Mouse (Mus musculus): ENCODE data around the gene Nr1h5. TPM values are rescaled to one million over a fixed set of nuclear protein-coding genes. Genes with fewer than 3 reads are reported as not detected.

Nr1h5 gene
- total and polyA plus RNA-seq, 3 experiments, result 0.03 TPM; not detected in 2

- H3K79me2 ChIP-seq (ENCODE audit: control insufficient read depth, insufficient read depth, low read length, poor library complexity), result no peaks in the 10 kb centered on the region; the same call in 1 of the 2 replicates
- no peak overlapping the region for H3K9ac ChIP-seq (ENCODE audit: control insufficient read depth, low read depth, low read length, poor library complexity, severe bottlenecking)
- TF ChIP-seq MYB (IDR thresholded peaks at IDR 0.05; ENCODE audit: low read depth, low read length) (no peak), MAFK (IDR thresholded peaks at IDR 0.05; ENCODE audit: borderline replicate concordance, low read depth, low read length) (no peak), JUND (IDR thresholded peaks at IDR 0.05; ENCODE audit: low read depth, low read length) (no peak), POLR2AphosphoS5 (IDR thresholded peaks at IDR 0.05; ENCODE audit: borderline replicate concordance, low read depth, low read length) (no peak), CTCF (IDR thresholded peaks at IDR 0.05 in 2 of 3, conservative IDR thresholded peaks at IDR 0.05 in 1 of 3; ENCODE audit: control insufficient read depth in 1 of 3, insufficient read depth in 1 of 3, low read depth in 2 of 3, low read length in 3 of 3, poor library complexity in 1 of 3, severe bottlenecking in 1 of 3) (no peak), CHD2 (IDR thresholded peaks at IDR 0.05; ENCODE audit: low read length) (no peak), MAZ (IDR thresholded peaks at IDR 0.05; ENCODE audit: low read depth, low read length) (no peak), ZC3H11A (IDR thresholded peaks at IDR 0.05; ENCODE audit: low read depth, low read length) (no peak), TAL1 (IDR thresholded peaks at IDR 0.05; ENCODE audit: low read length) (no peak), TCF12 (IDR thresholded peaks at IDR 0.05; ENCODE audit: low read depth, low read length) (no peak), MEF2A (IDR thresholded peaks at IDR 0.05; ENCODE audit: extremely low read depth, insufficient replicate concordance, low read depth, low read length, poor library complexity, severe bottlenecking) (no peak), ZKSCAN1 (IDR thresholded peaks at IDR 0.05; ENCODE audit: low read depth, low read length) (no peak), GATA1 (IDR thresholded peaks at IDR 0.05; ENCODE audit: low read depth, low read length) (no peak), CHD1 (IDR thresholded peaks at IDR 0.05; ENCODE audit: low read depth, low read length) (no peak), USF2 (IDR thresholded peaks at IDR 0.05; ENCODE audit: borderline replicate concordance in 1 of 2, insufficient read depth in 1 of 2, low read depth in 1 of 2, low read length in 2 of 2) (no peak), MAX (IDR thresholded peaks at IDR 0.05; ENCODE audit: low read length) (no peak)
- H3K4me1 ChIP-seq (ENCODE audit: control insufficient read depth in 1 of 2, insufficient read depth in 2 of 2, low read length in 2 of 2), result peaks cover 0 to 4% of the 10 kb centered on the region in 2 experiments; a peak in 3 of 4 replicates
- no peak overlapping the region for H3K27ac ChIP-seq (ENCODE audit: control insufficient read depth, low read depth, low read length)
- H3K36me3 ChIP-seq (ENCODE audit: control insufficient read depth in 1 of 2, insufficient read depth in 2 of 2, low read length in 2 of 2), result 0 out of 4 replicates have a peak, but pooled peaks cover 0 to 4% of the 10 kb centered on the region in 2 experiments
- H3K4me3 ChIP-seq (ENCODE audit: control insufficient read depth in 1 of 2, insufficient read depth in 1 of 2, low read depth in 2 of 2, low read length in 2 of 2), result no peak overlapping the region
- DNase-seq (ENCODE audit: low read depth, low spot score), result no peak
- peaks cover 0 to 1% of the 10 kb centered on the region in 2 experiments; a peak in 2 of 4 replicates for H3K27me3 ChIP-seq (ENCODE audit: control insufficient read depth in 1 of 2, insufficient read depth in 2 of 2, low read length in 2 of 2)
- H3K9me3 ChIP-seq (replicated peaks; ENCODE audit: insufficient read depth, low read length), result no peaks in the 10 kb centered on the region
These were observed 27.1 kb upstream of the Nr1h5 start for GRCm38 (mm10) chr3:102991041-102991440.

DNA sequence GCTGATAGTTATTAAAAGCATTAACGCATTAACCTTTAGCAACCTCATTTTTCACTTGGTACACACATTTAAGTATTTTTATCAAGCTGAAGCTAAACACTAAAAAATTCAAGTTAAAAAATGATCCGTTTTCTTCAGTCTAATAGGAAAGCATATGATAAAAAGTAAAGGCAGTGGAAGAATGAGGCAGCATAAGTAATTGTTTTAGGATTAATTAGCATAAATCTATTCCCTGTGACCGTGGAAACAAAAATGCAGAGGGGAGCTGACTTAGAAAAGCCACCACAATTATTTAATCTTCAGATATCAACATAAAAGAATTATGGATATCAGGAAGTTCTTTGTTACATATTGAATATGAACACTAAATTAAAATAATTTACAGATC lies 16.4 kb upstream of the Nr1h5 start:
- H3K79me2 ChIP-seq (ENCODE audit: control insufficient read depth, insufficient read depth, low read length, poor library complexity), result no peaks in the 10 kb centered on the region
- H3K27ac ChIP-seq (ENCODE audit: control insufficient read depth, low read depth, low read length), result no peak overlapping the region
- no peak for TF ChIP-seq USF1 (IDR thresholded peaks at IDR 0.05; ENCODE audit: low read depth, low read length)
- no peak for TF ChIP-seq E2F4 (IDR thresholded peaks at IDR 0.05; ENCODE audit: borderline replicate concordance, low read depth, low read length)
- TF ChIP-seq KAT2A (conservative IDR thresholded peaks at IDR 0.05; ENCODE audit: low read depth, low read length), result no peak
- no peak for TF ChIP-seq POLR2AphosphoS5 (IDR thresholded peaks at IDR 0.05; ENCODE audit: borderline replicate concordance, low read depth, low read length)
- TF ChIP-seq MXI1 (IDR thresholded peaks at IDR 0.05; ENCODE audit: low read depth, low read length), result no peak
- no peak for TF ChIP-seq NELFE (IDR thresholded peaks at IDR 0.05; ENCODE audit: low read depth, low read length)
- no peak for TF ChIP-seq ETS1 (IDR thresholded peaks at IDR 0.05; ENCODE audit: low read depth, low read length)
- no peak for TF ChIP-seq ZC3H11A (IDR thresholded peaks at IDR 0.05; ENCODE audit: low read depth, low read length)
- no peak for TF ChIP-seq TAL1 (IDR thresholded peaks at IDR 0.05; ENCODE audit: low read length)
- TF ChIP-seq CHD1 (IDR thresholded peaks at IDR 0.05; ENCODE audit: low read depth, low read length), result no peak
- no peak for TF ChIP-seq MAX (IDR thresholded peaks at IDR 0.05; ENCODE audit: low read length)
- no peak for TF ChIP-seq UBTF (IDR thresholded peaks at IDR 0.05; ENCODE audit: borderline replicate concordance, insufficient read depth, low read depth, low read length)
- no peak for TF ChIP-seq MAFK (IDR thresholded peaks at IDR 0.05; ENCODE audit: borderline replicate concordance, low read depth, low read length)
- no peak for TF ChIP-seq MEF2A (IDR thresholded peaks at IDR 0.05; ENCODE audit: extremely low read depth, insufficient replicate concordance, low read depth, low read length, poor library complexity, severe bottlenecking)
- no peak for TF ChIP-seq ZNF384 (IDR thresholded peaks at IDR 0.05; ENCODE audit: low read depth, low read length)
- no peaks in the 10 kb centered on the region for H3K36me3 ChIP-seq (ENCODE audit: control insufficient read depth in 1 of 2, insufficient read depth in 2 of 2, low read length in 2 of 2)
- H3K4me1 ChIP-seq (ENCODE audit: control insufficient read depth in 1 of 2, insufficient read depth in 2 of 2, low read length in 2 of 2), result no peaks in the 10 kb centered on the region
- DNase-seq (ENCODE audit: low read depth, low spot score), result no peak
- H3K4me3 ChIP-seq (ENCODE audit: control insufficient read depth in 1 of 2, insufficient read depth in 1 of 2, low read depth in 2 of 2, low read length in 2 of 2), result no peak overlapping the region
- H3K27me3 ChIP-seq (ENCODE audit: control insufficient read depth in 1 of 2, insufficient read depth in 2 of 2, low read length in 2 of 2), result peaks cover 0 to 2% of the 10 kb centered on the region in 2 experiments; a peak in 2 of 4 replicates
- no peak overlapping the region for H3K9ac ChIP-seq (ENCODE audit: control insufficient read depth, low read depth, low read length, poor library complexity, severe bottlenecking)
- no peaks in the 10 kb centered on the region for H3K9me3 ChIP-seq (replicated peaks; ENCODE audit: insufficient read depth, low read length)

All from MEL (cell line).